Mouse (Mus musculus): ENCODE results near the gene Itpkb. TPM values are rescaled to one million over a fixed set of nuclear protein-coding genes. Genes with fewer than 3 reads are reported as not detected.

The Itpkb gene
- total and polyA plus RNA-seq, 3 experiments, result 4.2 to 14.4 (median 10.6) TPM

DNA sequence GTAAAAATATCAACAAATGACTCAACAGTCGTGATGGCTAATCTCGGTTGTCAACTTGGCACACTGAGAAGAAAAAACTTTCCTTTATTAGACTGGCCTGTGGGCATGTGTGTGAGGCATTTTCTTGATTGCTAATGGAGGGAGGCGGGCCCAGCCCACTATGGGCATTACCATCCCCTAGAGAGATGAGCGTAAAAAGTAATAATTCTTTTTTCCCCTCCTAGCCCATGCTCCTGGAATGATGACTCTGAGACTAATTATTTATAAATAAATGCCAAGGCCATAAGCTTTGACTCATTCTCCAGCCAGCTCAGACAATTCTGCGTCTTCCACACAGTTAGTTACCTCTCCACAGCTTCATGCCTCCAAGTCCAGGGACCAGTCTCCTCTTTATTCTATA is 6.8 kb upstream of the Itpkb start:
- H3K9me3 ChIP-seq (replicated peaks; ENCODE audit: low read length), result no peaks in the 10 kb centered on the region
- no peak overlapping the region for H3K27ac ChIP-seq (ENCODE audit: insufficient read depth, low read depth)
- H3K4me3 ChIP-seq (replicated peaks in 1 of 3; ENCODE audit: low read depth in 2 of 3, low read length in 2 of 3, poor library complexity in 1 of 3), result no peak overlapping the region
- no peaks in the 10 kb centered on the region for H3K27me3 ChIP-seq (replicated peaks)
- no peak overlapping the region for H3K4me2 ChIP-seq (ENCODE audit: insufficient read depth, low read depth, poor library complexity, severe bottlenecking)
- DNase-seq (ENCODE audit: extremely low read depth), result no peak
- dilution Hi-C loops (cut with MboI; ENCODE audit: extremely low pct_ligation_motif_present, extremely low pct_unique_long_range_greater_than_20kb, low sequenced_read_pairs) (no loop called here), in situ Hi-C loops (cut with MboI; ENCODE audit: low pct_ligation_motif_present, low pct_unique_long_range_greater_than_20kb, low sequenced_read_pairs) (no loop called here)
- peaks cover 0 to 5% of the 10 kb centered on the region in 2 experiments; a peak in 1 of 4 replicates for H3K4me1 ChIP-seq (ENCODE audit: control insufficient read depth in 1 of 2, insufficient read depth in 2 of 2)
- TF ChIP-seq USF1 (IDR thresholded peaks at IDR 0.05; ENCODE audit: low read depth, low read length) (no peak), MXI1 (IDR thresholded peaks at IDR 0.05; ENCODE audit: low read depth, low read length) (no peak), MAZ (IDR thresholded peaks at IDR 0.05; ENCODE audit: low read depth, low read length) (no peak), RCOR1 (conservative IDR thresholded peaks at IDR 0.05; ENCODE audit: low read depth, low read length) (no peak), POLR2A (IDR thresholded peaks at IDR 0.05; ENCODE audit: low read depth, low read length) (no peak), MEF2A (IDR thresholded peaks at IDR 0.05; ENCODE audit: borderline replicate concordance, low read depth, low read length) (no peak), TCF12 (IDR thresholded peaks at IDR 0.05; ENCODE audit: low read depth, low read length) (no peak), CHD2 (IDR thresholded peaks at IDR 0.05; ENCODE audit: low read length) (no peak), SMC3 (IDR thresholded peaks at IDR 0.05; ENCODE audit: low read depth, low read length) (no peak), RAD21 (IDR thresholded peaks at IDR 0.05; ENCODE audit: low read depth, low read length) (no peak), ZNF384 (IDR thresholded peaks at IDR 0.05; ENCODE audit: low read depth, low read length) (no peak)
- no peaks in the 10 kb centered on the region for H3K36me3 ChIP-seq (replicated peaks in 1 of 2; ENCODE audit: control insufficient read depth in 1 of 2, insufficient read depth in 1 of 2, low read length in 1 of 2)
- no peaks in the 10 kb centered on the region for H3K79me2 ChIP-seq (replicated peaks; ENCODE audit: control insufficient read depth, extremely low read depth, insufficient read depth, poor library complexity, severe bottlenecking)
- H3K9ac ChIP-seq (ENCODE audit: insufficient read depth, low read depth), result no peak overlapping the region

- H3K79me2 ChIP-seq (replicated peaks; ENCODE audit: control insufficient read depth, extremely low read depth, insufficient read depth, poor library complexity, severe bottlenecking), result no peaks in the 10 kb centered on the region
- no peak overlapping the region for H3K4me2 ChIP-seq (ENCODE audit: insufficient read depth, low read depth, poor library complexity, severe bottlenecking)
- peaks cover 0 to 9% of the 10 kb centered on the region in 2 experiments; a peak in 2 of 4 replicates for H3K4me1 ChIP-seq (ENCODE audit: control insufficient read depth in 1 of 2, insufficient read depth in 2 of 2)
- H3K4me3 ChIP-seq (replicated peaks in 1 of 3; ENCODE audit: low read depth in 2 of 3, low read length in 2 of 3, poor library complexity in 1 of 3), result no peak overlapping the region
- dilution Hi-C loops (cut with MboI; ENCODE audit: extremely low pct_ligation_motif_present, extremely low pct_unique_long_range_greater_than_20kb, low sequenced_read_pairs) (no loop called here), in situ Hi-C loops (cut with MboI; ENCODE audit: low pct_ligation_motif_present, low pct_unique_long_range_greater_than_20kb, low sequenced_read_pairs) (no loop called here)
- no peaks in the 10 kb centered on the region for H3K27me3 ChIP-seq (replicated peaks)
- H3K9ac ChIP-seq (ENCODE audit: insufficient read depth, low read depth), result no peak overlapping the region
- H3K9me3 ChIP-seq (replicated peaks; ENCODE audit: low read length), result no peaks in the 10 kb centered on the region
- TF ChIP-seq TCF12 (IDR thresholded peaks at IDR 0.05; ENCODE audit: low read depth, low read length) (no peak), USF2 (conservative IDR thresholded peaks at IDR 0.05; ENCODE audit: low read depth, low read length) (no peak), CHD2 (IDR thresholded peaks at IDR 0.05; ENCODE audit: low read length) (no peak), NRF1 (IDR thresholded peaks at IDR 0.05; ENCODE audit: low read depth, low read length) (no peak), UBTF (IDR thresholded peaks at IDR 0.05; ENCODE audit: low read depth, low read length) (no peak), MAX (IDR thresholded peaks at IDR 0.05; ENCODE audit: low read length) (no peak), CTCF (conservative IDR thresholded peaks at IDR 0.05 in 1 of 2, IDR thresholded peaks at IDR 0.05 in 1 of 2; ENCODE audit: low read depth in 2 of 2, low read length in 2 of 2) (no peak), IRF4 (IDR thresholded peaks at IDR 0.05; ENCODE audit: low read depth, low read length) (no peak), BHLHE40 (IDR thresholded peaks at IDR 0.05; ENCODE audit: low read depth, low read length) (no peak), SIN3A (IDR thresholded peaks at IDR 0.05; ENCODE audit: low read length) (no peak), MYC (IDR thresholded peaks at IDR 0.05; ENCODE audit: low read depth, low read length) (no peak), SMC3 (IDR thresholded peaks at IDR 0.05; ENCODE audit: low read depth, low read length) (no peak), MXI1 (IDR thresholded peaks at IDR 0.05; ENCODE audit: low read depth, low read length) (no peak), USF1 (IDR thresholded peaks at IDR 0.05; ENCODE audit: low read depth, low read length) (no peak), HCFC1 (IDR thresholded peaks at IDR 0.05; ENCODE audit: low read depth, low read length) (no peak), RCOR1 (conservative IDR thresholded peaks at IDR 0.05; ENCODE audit: low read depth, low read length) (no peak), JUN (IDR thresholded peaks at IDR 0.05; ENCODE audit: insufficient read depth, low read depth, low read length) (no peak), PAX5 (IDR thresholded peaks at IDR 0.05; ENCODE audit: low read length) (no peak), RAD21 (IDR thresholded peaks at IDR 0.05; ENCODE audit: low read depth, low read length) (no peak), E2F4 (IDR thresholded peaks at IDR 0.05; ENCODE audit: insufficient replicate concordance, low read depth, low read length) (no peak)
- no peak overlapping the region for H3K27ac ChIP-seq (ENCODE audit: insufficient read depth, low read depth)
- no peaks in the 10 kb centered on the region for H3K36me3 ChIP-seq (replicated peaks in 1 of 2; ENCODE audit: control insufficient read depth in 1 of 2, insufficient read depth in 1 of 2, low read length in 1 of 2)
- no peak for DNase-seq (ENCODE audit: extremely low read depth)
Measured at GRCm38 (mm10) chr1:180324271-180324670, 6.0 kb upstream of the Itpkb start.

Data from CH12.LX (cell line).